Mouse (Mus musculus) left cerebral cortex, postnatal 4 days (tissue): ENCODE results near the gene Zfp953. TPM values are rescaled to one million over a fixed set of nuclear protein-coding genes. Genes with fewer than 3 reads are reported as not detected.
"Not testable (repeated sequence)": the region's sequence is repeated elsewhere in the genome, so short reads cannot be mapped to it uniquely, and the experiment has no call there.

ENCODE experiments used
- DNase-seq: peaks from one replicate; pipeline ENCODE4 v3.0.0-alpha.2; 2022
- intact Hi-C: fragments of 180-260 bp; cut with DNase I; formaldehyde crosslinking; loops from one replicate; pipeline ENCODE4 v1.15.1; 2025
- total RNA-seq, 2 experiments: library from RNA; stranded (reverse); gene quantifications; 2 replicates each; pipeline ENCODE4 v1.2.3; 2021

Gene Zfp953
- total RNA-seq, result 1 to 10 TPM in 1 of 2 experiments, under 1 TPM in 1; 0.58 to 1.1 TPM

DNA sequence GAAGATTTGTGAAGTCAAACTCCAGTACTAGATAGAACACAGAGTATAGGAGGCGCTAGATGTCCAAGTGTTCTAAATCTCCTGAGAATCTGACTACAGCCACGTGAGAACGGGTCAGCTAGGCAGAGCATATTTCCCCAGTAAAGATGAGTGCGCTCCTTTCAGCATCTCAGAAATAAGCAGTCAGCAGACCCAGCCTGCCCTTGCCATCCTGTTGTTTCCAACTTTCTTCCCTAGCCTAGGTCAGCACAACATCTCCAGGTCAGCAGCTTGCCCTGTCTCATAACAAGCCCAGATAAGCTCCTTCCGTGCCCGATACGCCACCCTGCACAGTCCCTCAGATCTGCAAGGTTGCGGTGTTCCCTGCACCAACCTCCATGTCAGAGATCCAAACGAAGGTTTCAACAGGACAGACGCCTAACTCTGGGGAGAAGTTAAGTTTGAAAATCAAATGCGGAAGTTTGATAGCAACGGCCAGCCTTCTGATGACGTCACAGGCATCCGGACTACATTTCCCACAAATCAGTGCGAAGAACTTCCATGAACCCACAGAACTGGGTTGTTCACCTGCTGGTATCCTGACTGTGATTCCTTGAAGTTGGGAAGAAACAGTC lies at the start of gene Zfp953, which contains the start of gene Gm28044:
Gene Zfp953 (minus strand): TSS at position 475 of the 614 bp plus-strand sequence.
Gene Gm28044 (minus strand): TSS at position 406 of the 614 bp plus-strand sequence.
- peak; percentile 76 for DNase-seq
- intact Hi-C loops, result no loop called here

DNA sequence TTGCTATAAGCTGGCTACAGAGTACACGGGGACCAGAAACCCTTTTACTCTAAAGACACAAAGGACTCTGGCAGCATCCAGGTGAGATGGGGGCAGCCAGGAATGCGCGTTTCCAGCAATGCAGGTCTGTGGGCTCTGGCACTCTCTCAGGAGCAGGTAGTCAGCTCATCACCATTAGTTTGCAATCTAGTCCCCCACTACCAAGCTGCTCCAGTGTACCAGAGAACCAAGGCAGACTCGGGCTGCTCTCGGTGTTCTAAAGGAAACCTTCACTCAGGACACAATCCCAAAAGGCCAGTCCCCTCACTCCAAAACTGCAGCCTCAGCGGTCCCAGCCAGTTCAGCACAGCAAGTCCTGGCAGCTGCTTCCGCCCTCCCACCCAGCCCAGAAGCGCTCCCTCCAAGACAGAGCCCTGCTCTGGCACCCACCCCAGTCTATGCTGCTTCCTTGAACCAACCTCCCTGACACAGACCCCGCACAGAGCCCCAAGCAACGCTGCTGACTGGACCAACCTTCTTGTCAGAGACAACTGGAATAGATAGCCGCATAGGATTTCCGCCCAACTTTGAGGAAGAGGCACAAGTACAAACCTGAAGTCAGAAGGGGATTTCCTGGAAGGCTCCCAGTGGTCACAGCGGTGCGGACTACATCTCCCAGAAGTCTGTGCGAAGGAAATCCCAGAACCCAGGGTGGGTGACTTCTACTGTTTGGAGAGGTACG lies 38.9 kb upstream of the Zfp953 start, which contains the start of gene Zfp429:
Gene Zfp429 (minus strand): TSS at position 637 of the 721 bp plus-strand sequence.
- peak; percentile 68 for DNase-seq
- intact Hi-C loops, result not testable (repeated sequence)

DNA sequence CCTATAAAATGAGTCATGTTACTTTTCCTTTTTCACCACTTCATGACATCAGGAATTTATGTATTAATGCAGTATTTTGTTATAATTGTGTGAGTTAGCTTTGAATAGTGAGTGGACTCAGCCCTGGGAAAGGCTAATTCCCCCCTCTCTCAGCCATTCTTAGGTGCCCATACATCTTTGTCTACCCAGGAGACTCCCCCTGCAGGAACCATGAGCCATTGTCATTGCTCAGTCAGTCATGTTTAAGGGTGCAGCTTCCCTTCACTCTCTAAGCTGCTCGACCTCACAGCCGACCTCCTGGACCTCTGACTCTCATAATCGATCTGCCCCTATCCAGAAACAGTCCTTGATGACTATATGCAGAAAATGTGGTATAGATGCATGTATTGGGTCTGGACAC lies 15.8 kb upstream of the Zfp953 start:
- DNase-seq, intact Hi-C loops: not testable (repeated sequence)

DNA sequence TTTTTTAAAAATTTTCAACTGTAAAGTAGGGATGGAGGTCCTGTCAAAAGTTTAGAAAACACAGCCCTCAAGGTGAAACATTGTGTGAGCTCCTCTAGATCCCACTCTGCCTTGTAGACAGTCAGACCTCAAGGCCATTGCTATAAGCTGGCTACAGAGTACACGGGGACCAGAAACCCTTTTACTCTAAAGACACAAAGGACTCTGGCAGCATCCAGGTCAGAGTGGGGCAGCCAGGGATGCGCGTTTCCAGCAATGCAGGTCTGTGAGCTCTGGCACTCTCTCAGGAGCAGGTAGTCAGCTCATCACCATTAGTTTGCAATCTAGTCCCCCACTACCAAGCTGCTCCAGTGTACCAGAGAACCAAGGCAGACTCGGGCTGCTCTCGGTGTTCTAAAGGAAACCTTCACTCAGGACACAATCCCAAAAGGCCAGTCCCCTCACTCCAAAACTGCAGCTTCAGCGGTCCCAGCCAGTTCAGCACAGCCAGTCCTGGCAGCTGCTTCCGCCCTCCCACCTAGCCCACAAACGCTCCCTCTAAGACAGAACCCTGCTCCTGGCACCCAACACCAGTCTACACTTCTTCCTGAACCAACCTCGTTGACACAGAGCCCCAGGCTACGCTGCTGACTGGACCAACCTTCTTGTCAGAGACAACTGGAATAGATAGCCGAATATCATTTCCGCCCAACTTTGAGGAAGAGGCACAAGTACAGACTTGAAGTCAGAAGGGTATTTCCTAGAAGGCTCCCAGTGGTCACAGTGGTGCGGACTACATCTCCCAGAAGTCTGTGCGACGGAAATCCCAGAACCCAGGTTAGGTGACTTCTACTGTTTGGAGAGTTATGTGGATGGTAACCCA lies 14.9 kb upstream of the Zfp953 start, which contains the start of the genes Gm28041 and Zfp456:
Gene Gm28041 (minus strand): TSS at position 684 of the 862 bp plus-strand sequence.
Gene Zfp456 (minus strand): TSS at position 761 of the 862 bp plus-strand sequence.
- intact Hi-C loops, result not testable (repeated sequence)
- DNase-seq, result peak; percentile 16

DNA sequence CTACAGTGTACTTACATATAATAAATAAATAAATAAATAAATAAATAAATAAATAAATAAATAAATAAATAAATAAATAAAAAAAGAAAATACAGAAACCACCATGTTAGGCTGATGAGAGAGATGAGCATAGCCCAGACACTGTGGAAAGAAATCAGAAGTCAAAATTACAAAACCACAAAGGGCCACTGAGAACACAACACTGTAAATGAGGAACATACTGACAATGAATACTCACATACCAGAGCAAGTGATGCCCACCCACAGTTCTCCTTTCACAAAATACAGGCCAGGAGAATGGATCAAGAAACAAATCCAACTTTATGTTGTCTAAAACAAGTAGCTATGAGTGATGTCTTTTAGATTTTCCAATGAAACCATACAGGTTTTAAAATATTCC lies 8.6 kb downstream of the Zfp953 start:
- intact Hi-C loops, result no loop called here
- DNase-seq, result no peak

DNA sequence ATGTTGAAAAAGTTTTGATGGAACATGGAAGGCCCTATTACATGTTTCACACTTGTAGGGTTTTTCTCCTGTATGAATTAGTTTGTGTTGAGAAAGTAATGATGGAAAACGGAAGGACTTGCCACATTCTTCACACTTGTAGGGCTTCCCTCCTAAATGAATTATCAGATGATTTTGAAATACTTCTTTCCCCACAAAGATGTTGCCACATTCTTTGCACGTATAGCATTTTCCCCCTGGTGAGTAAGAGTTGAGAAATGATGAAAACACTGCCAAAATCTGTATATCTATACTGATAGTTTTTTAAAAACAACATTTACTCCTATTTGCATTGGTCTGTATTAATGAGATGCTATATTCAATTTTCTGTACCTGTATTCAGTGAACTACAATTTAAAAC lies 17.0 kb downstream of the Zfp953 start:
- intact Hi-C loops, result no loop called here
- DNase-seq, result no peak

DNA sequence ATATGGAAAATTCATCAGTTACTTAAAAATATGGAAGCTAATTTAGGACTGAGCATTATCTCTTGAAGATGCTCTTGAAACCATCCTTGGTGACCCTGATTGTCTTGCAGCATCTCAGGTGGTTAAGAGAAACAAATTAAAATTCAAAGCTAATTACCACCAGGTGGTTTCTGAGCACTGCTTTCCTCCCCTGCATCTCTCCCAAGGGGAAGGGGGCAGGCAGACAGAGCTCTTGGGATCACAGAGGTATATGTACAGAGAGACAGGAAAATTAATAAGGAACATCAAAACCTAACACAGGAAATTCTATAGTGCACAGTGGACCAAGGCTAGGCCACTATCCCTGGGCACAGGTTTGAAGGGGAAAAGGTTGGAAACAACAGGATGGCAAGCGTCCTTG lies 27.5 kb downstream of the Zfp953 start:
- intact Hi-C loops, result no loop called here
- no peak for DNase-seq

DNA sequence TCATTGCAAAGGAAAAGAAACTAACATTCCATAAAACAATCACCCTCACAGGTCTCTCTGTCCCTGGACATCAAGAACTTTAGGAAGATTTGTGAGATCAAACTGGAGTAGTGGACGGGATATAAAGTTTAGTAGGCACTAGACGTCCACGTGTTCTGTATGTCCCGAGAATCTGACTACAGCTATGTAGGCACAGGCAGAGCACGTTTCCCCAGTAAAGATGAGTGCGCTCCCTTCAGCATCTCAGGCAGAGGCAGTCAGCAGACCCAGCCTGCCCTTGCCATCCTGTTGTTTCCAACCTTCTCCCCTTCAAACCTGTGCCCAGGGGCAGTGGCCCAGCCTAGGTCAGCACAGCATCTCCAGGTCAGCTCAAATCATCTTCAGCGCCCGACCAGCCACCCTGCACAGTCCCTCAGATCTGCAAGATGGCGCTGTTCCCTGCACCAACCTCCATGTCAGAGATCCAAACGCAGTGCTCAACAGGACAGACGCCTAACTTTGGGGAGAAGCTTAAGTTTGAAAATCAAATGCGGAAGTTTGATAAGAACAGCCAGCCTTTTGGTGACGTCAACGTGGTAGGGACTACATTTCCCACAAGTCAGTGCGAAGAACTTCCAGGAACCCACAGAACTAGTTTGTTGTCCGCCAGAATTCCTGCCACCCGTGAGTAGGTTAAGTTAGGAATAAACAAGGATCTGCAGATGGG lies 28.2 kb downstream of the Zfp953 start, which contains the start of gene Zfp595:
Gene Zfp595 (minus strand): TSS at position 552 of the 706 bp plus-strand sequence.
- intact Hi-C loops, result no loop called here

DNA sequence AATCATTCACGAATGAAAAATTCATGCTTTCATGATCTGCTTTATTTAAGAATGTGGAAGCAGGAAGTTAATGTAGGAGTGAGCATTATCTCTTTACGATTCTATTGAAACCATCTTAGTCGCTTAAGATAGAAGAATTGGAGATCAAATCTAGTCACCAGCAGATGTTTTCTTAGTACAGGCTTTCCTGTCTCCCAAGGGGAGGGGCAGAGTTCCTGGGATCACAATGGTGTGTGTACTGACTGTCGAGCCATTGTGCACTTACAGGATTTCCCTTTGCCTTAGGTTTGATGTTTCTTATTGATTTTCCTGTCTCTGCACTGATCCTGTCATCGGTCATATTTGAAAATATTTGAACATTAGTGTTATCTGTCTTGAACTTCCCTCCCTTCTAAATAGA lies 53.7 kb downstream of the Zfp953 start:
- intact Hi-C loops, result loop anchor here (10.0 kb wide), 1 partner anchor 182 kb away; the partner anchor contains the start of gene Zfp759
- no peak for DNase-seq

More for the DNA sequence above, 28.2 kb downstream of the Zfp953 start, which contains the start of gene Zfp595:
- DNase-seq, result peak; percentile 45

DNA sequence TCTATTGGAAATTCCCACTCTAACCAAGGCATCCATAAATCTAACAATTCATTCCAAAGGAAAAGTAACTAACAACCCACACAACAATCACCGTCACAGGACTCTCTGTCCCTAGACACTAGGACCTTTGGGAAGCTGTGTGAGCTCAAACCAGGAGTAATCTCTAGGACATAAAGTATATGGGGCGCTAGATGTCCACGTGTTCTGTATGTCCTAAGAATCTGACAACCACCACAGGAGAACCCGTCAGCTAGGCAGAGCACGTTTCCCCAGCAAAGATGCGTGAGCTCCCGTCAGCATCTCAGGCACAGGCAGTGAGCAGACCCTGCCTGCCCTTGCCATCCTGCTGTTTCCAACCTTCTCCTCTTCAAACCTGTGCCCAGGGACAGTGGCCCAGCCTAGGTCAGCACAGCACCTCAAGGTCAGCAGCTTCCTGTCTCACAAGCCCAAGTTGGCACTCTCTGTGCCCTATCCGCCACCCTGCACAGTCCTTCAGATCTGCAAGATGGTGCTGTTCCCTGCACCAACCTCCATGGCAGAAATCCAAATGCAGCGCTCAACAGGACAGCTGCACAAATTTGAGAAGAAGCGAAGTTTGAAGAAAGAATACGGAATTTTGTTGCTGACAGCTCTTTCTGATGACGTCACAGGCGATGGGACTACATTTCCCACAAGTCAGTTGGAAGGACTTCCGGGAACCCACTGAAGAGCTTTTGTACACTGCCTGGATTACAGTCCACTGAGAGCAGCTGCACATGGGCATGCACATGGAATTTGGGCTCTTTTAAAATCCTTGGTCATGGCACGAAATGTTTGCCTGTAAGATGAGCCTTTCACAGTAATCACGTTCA lies 54.4 kb downstream of the Zfp953 start, which contains the start of gene Zfp457:
Gene Zfp457 (minus strand): TSS at position 664 of the 851 bp plus-strand sequence.
- intact Hi-C loops, result loop anchor here (10.0 kb wide), 1 partner anchor 181 kb away; the partner anchor contains the start of gene Zfp759
- peak; percentile 83 for DNase-seq

Other genes with a start within 250 kb of the Zfp953 start
- not detected for gene Rslcan18, start 244.3 kb downstream of the Zfp953 start, total RNA-seq
- 10 to 100 TPM; 10.8 to 11.3 TPM for gene Zfp759, start 238.9 kb downstream of the Zfp953 start, total RNA-seq
- 1 to 10 TPM; 5.3 to 5.6 TPM for gene Rsl1, start 187.4 kb downstream of the Zfp953 start, total RNA-seq
- 1 to 10 TPM; 4.0 to 4.8 TPM for gene Zfp455, start 166.1 kb downstream of the Zfp953 start, total RNA-seq
- gene Zfp458, start 82.1 kb downstream of the Zfp953 start, total RNA-seq, result 10 to 100 TPM; 23.9 to 25.0 TPM
- 1 to 10 TPM; 3.3 to 3.8 TPM for gene Zfp457, start 54.1 kb downstream of the Zfp953 start, total RNA-seq
- 1 to 10 TPM; 2.9 to 3.3 TPM for gene Zfp595, start 28.0 kb downstream of the Zfp953 start, total RNA-seq
- not detected for gene Gm28044, start 69 bp downstream of the Zfp953 start, total RNA-seq
- gene Gm28041, start 15.1 kb upstream of the Zfp953 start, total RNA-seq, result not detected
- under 1 TPM; 0.60 to 0.82 TPM for gene Zfp456, start 15.2 kb upstream of the Zfp953 start, total RNA-seq
- gene Zfp429, start 39.2 kb upstream of the Zfp953 start, total RNA-seq, result 1 to 10 TPM; 3.1 to 3.2 TPM
- gene Zfp459, start 60.8 kb upstream of the Zfp953 start, total RNA-seq, result 1 to 10 TPM; 1.7 to 2.8 TPM
- gene Zfp874a, start 91.0 kb upstream of the Zfp953 start, total RNA-seq, result 10 to 100 TPM in 1 of 2 experiments, 1 to 10 TPM in 1; 8.6 to 10.8 TPM
- 10 to 100 TPM; 10.6 to 12.1 TPM for gene Zfp874b, start 123.7 kb upstream of the Zfp953 start, total RNA-seq
- gene Zfp58, start 139.9 kb upstream of the Zfp953 start, total RNA-seq, result 1 to 10 TPM; 7.9 to 8.3 TPM
- gene Gm26965, start 165.5 kb upstream of the Zfp953 start, total RNA-seq, result not detected
- gene Zfp87, start 165.6 kb upstream of the Zfp953 start, total RNA-seq, result 10 to 100 TPM; 25.6 to 26.7 TPM
- gene Zfp748, start 193.2 kb upstream of the Zfp953 start, total RNA-seq, result 10 to 100 TPM; 10.1 to 10.9 TPM
- 10 to 100 TPM; 11.3 to 11.4 TPM for gene Zfp729b, start 249.1 kb upstream of the Zfp953 start, total RNA-seq